Mouse (Mus musculus) mammary gland, adult 2 months (tissue): ENCODE measurements around the gene Kcna5. TPM values are rescaled to one million over a fixed set of nuclear protein-coding genes. Genes with fewer than 3 reads are reported as not detected.

Experiments used
- polyA plus RNA-seq: library from polyadenylated mRNA; depleted of rRNA; stranded (reverse); fragments of >200 nt; gene quantifications from 2 replicates; pipeline ENCODE4 v1.2.3, GENCODE M21; 2012; ENCODE audit warnings: low replicate concordance; rRNA removed

Gene Kcna5
- polyA plus RNA-seq: 6.7 and 7.3 TPM in 2 replicates

DNA sequence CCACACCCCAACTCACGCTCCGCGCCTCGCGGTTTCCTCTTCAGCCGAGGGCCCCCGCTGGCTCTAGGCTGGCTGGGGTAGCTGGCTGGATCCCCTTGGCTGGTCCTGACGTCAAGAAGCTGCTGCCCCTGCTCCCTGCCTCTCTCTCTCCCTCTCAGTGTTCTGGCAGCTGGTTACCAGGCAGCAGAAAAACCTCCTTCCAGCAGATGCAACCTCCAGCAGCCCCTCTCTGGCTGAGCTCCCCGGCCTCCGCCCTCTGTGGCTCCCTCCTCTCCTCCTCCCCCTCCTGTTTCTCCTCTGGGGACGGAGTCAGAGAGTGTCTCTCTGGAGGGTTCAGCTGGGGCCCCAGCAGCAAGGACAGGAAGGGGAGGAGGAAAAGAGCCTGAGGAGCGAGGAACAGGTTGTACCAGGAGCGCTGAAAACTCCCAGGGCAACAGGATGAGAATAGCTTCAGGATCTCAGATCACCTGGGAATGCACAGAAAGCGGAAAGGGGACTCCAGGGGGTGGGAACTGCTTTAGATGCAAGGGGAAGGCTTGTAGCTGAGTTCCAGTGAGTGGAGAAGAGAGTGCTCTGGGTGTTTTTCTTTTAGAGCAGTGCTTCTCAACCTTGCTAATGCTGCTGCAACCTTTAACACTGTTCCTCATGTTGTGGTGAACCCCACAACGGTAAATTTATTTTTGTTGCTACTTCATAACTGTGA lies at the start of gene Kcna5:
TSS of gene Kcna5 (minus strand) at position 205 of the 703 bp plus-strand sequence.

Other genes starting within 250 kb of the Kcna5 start
- gene Kcna1, start 111.0 kb upstream of the Kcna5 start, polyA plus RNA-seq: 1.1 and 1.8 TPM in 2 replicates
- 1.0 and 1.1 TPM in 2 replicates for gene Kcna6, start 205.3 kb upstream of the Kcna5 start, polyA plus RNA-seq